Mouse (Mus musculus): ENCODE results near the gene Slc35g2. TPM values are rescaled to one million over a fixed set of nuclear protein-coding genes. Genes with fewer than 3 reads are reported as not detected.

Gene Slc35g2
- 13.3 TPM for polyA plus RNA-seq (2014; fragmentation: Illumina TruSeq; extraction: RNeasy Lipid Tissue Mini Kit (QIAGEN cat#74804); ENCODE audit: low read depth, low replicate concordance)

DNA sequence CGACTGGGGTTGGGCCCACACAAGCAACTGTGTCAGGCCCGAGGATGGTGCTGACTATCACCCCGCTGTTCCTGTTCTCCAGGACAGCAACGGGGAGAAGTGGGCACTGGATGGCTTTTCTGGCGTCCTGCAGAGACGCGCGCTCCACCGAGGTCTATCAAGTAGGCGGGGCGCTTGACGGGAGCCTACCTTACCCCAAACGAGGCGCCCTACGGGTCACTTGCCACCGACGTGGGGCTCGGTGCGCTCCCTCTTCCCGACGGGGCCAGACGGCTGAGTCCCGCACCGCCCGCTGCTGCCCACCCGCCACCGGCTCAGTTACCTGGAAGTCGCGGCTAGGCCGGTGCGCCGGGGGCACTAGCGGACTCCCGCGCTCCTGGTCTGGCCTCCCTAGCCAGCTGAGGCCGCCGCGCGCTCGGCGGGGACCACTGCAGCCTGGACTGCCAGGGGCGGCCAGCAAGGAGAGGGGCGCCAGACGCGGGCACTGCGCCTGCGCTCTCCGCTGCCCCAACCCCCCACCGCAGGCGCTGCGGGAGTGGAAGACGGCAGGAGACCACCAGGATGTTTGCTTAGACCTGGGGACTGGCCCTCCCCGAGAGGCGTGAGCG lies at the start of gene Slc35g2:
Gene Slc35g2 (minus strand): TSS at position 465 of the 608 bp plus-strand sequence.

DNA sequence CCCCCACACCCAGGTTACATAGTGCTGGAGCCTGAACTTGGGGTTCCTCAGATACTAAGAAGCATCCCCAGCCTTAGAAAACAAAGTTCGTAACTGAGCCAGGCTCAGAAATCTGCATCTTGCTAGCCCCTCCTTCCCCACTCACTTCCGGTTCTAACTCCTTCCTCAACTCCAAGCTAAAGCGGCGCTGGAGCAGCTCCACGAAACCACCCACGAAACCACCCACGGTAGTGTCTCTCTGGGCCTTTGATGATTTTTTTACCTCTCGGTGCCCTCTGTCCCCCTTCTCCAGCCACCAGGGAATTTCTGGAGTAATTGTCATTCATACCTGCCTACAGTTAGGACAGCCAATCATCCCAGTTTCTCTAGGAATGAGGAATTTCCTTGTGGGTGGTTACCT lies 26.7 kb upstream of the Slc35g2 start, which contains the start of gene Stag1:
Gene Stag1 (plus strand): TSS at position 253 of the 400 bp plus-strand sequence.

DNA sequence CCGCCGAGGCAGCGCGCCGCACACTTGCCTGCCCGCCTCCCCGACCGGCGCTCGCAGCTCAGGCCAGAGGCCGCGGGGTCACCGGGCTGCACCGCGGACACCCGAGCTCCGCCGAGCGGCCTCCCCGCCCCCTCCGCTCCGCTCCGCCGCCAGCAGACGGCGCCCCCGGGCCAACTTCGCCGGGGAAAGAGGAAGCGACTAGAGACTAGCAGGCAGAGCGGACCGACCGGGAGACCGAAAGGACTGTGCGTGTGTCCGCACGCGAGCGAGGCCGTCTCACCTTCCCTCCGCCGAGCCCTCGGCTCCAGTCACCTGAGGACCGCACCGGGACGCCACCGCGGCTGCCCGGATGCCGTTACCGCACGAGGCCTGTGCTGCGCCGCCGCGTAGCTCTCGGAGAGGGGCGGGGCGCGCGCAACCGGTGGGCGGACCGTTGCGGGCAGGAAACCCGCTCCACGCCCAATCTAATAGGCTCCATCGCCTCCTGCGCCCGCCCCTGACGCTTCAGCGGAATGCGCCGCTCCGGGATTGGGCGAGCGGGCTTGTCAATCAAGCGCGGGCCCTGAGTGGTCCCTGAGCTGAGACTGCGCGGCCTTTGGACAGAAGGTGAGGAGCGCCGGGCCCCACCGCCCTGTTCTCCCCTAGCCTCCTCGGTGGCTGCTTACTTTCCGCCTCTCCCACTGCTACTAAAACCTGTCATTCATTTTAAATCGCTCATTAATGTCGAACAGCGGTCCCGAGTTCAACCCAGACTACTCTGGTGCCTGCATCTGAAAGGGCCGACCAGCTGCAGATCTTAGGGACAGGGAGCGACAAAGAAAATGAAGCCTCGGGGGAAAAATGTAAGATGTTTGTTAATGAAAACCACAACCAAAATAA lies 24.9 kb downstream of the Slc35g2 start, which contains the start of gene Nck1:
Gene Nck1 (minus strand): TSS at position 420 of the 879 bp plus-strand sequence.

Other genes with a start within 250 kb of the Slc35g2 start
- not detected for gene Il20rb, start 84.3 kb downstream of the Slc35g2 start, polyA plus RNA-seq (2014; fragmentation: Illumina TruSeq; extraction: RNeasy Lipid Tissue Mini Kit (QIAGEN cat#74804); ENCODE audit: low read depth, low replicate concordance)
- gene Nck1, start 25.0 kb downstream of the Slc35g2 start, polyA plus RNA-seq (2014; fragmentation: Illumina TruSeq; extraction: RNeasy Lipid Tissue Mini Kit (QIAGEN cat#74804); ENCODE audit: low read depth, low replicate concordance): 112 TPM
- 61.7 TPM for gene Stag1, start 26.7 kb upstream of the Slc35g2 start, polyA plus RNA-seq (2014; fragmentation: Illumina TruSeq; extraction: RNeasy Lipid Tissue Mini Kit (QIAGEN cat#74804); ENCODE audit: low read depth, low replicate concordance)

All from kidney, adult 10 weeks (tissue).